Mouse (Mus musculus) liver, embryonic 14.5 days (tissue): ENCODE data around the gene Epm2a.

Source experiments
- CTCF ChIP-seq: IDR thresholded peaks from 2 replicates; pipeline ENCODE4 v1.5.1; 2016; ENCODE audit warnings: antibody characterized with exemption, low read depth, control low read depth
- EP300 ChIP-seq: IDR thresholded peaks from 2 replicates; pipeline ENCODE4 v1.6.1; 2016; ENCODE audit warnings: antibody characterized with exemption, low read depth

DNA sequence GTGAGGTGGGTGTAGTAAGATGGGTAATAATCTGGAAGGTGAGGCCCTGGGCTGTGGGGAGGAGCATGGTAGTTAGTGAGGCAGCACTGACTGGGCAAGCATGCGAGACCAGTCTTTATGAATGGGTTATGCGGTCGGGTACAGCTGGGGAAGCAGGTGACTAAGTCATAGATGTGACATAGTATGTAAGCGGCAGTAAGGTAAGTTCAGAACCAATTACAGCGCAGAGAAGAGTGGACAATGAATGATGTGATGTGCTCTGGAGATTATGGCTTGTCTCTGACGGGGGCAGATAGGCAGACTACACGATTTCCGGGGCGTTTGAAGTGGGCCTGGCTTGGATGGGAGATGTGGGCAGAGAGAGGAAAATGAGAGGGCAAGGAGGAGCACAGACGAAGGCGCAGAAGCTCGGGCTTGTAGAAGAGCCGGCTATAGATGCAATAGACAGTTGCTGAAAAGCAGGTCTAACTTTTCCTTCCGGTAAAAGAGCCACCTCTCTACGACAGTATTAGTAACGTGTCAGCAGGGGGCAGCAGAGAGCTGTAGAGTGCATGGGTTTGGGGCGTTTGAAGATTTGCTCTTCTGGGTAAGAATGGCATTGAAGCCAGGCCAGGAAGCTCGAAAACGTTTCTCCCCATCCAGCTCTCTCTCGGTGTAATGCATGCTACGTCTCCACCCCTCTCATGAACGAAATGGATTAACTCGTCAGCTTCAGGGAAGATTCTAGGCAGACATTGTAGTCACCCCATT, 106.5 kb downstream of the Epm2a start:
- TF ChIP-seq CTCF: peak; percentile 83
- TF ChIP-seq EP300: no peak
